Mouse (Mus musculus) layer of hippocampus, adult 2 months (tissue): Measurements from ENCODE around the gene Cass4. TPM values are rescaled to one million over a fixed set of nuclear protein-coding genes. Genes with fewer than 3 reads are reported as not detected.

ENCODE experiments used
- DNase-seq, 2 experiments: peaks; one replicate each; pipeline ENCODE4 v3.0.0; 2022; ENCODE audit warnings: low spot score in 2 of 2
- H3K27ac ChIP-seq: fragments of 200-600 bp; 2 replicates; pipeline ENCODE4 v1.8.1; 2022
- H3K4me3 ChIP-seq: fragments of 200-600 bp; 2 replicates; pipeline ENCODE4 v1.8.1; 2022; ENCODE audit warnings: mild to moderate bottlenecking
- CTCF ChIP-seq: fragments of 200-600 bp; conservative IDR thresholded peaks from 2 replicates; pipeline ENCODE4 v1.8.1; 2022; ENCODE audit warnings: antibody characterized with exemption, mild to moderate bottlenecking, moderate library complexity
- total RNA-seq, 2 experiments: library from RNA; stranded (reverse); gene quantifications; 2 replicates each; pipeline ENCODE4 v1.2.3; 2021

Cass4 gene
- total RNA-seq, 2 experiments from 2014 or later: 0.47 to 0.61 TPM

- DNase-seq: no peak
- Histone ChIP-seq H3K4me3 (no peak overlapping the region), H3K27ac (no peak overlapping the region)
- no peak for TF ChIP-seq CTCF
Observed at GRCm38 (mm10) chr2:172433746-172434145, 40.2 kb downstream of the Cass4 start.

DNA sequence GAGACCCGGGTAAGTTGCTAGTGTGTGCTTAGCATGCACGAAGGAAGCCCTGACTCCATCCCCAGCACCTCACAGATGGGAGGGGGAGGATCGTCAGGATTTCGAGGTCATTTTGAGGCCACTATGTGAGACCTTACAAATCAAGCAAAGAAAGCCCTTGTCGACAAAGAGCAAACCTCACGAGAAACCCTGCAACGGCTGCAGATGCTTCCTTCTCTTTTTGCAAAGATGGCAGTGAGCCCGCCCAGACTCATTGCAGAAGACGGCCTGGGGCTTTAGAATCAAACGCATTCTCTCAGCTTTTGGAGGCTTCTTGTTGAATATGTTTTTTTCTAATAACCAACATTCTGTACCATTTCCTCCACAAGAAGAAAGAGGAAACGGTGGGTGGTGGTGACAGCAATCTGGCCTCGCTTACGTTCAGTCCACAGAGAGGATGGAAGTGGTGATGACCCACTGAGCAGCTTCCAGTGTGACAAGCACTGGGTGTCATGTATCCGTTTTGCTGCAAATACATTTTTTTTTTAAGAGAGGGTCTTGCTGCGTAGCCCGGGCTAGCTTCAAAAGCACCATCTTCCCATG lies 43.9 kb downstream of the Cass4 start:
- no peak overlapping the region for H3K27ac ChIP-seq
- no peak overlapping the region for H3K4me3 ChIP-seq
- DNase-seq: no peak
- TF ChIP-seq CTCF: no peak

DNA sequence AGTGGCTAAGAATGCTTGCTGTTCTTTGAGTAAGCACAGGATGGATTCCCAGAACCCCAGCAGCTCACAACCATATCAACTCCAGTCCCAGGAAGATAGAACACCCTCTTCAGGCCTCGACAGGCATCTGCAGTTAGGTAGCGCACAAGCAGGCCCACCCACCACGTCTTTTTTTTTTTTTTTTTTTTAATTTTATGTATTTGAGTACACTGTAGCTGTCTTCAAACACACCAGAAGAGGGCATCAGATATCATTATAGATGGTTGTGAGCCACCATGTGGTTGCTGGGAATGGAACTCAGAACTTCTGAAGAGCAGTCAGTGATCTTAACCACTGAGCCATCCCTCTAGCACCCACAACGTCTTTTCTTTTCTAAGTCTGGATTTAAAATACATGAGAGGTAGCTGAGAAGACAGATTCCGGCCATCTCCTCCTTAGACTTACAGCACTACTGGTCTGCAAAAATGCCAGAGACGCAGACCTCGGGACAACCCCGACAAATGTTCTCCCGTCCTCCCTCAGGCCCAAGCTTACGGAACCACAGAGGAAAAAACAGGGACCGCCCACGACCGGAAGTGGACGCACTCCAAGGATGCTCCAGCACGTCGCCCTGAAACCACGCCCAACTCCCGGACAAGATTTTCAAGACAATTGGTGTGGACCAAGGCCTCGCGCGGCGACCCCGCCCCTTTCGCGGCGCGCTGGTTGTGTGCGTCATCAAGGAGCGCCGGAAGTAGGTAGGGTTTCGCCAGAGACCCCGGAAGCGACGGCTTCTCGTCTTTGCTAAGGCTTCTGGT lies 46.4 kb downstream of the Cass4 start, which contains the start of gene Rtf2:
TSS of gene Rtf2 (plus strand) at position 714 of the 797 bp plus-strand sequence.
- peak; percentile 98 to 100 for DNase-seq
- Histone ChIP-seq H3K4me3 (peak within 1 kb of the TSS; percentile 96), H3K27ac (peak within 1 kb of the TSS; percentile 89)
- TF ChIP-seq CTCF: peak; percentile 56

- TF ChIP-seq CTCF: no peak
- Histone ChIP-seq H3K27ac (peak overlapping the region; percentile 89), H3K4me3 (peak overlapping the region; percentile 96)
- DNase-seq: no peak
Observed at GRCm38 (mm10) chr2:172440640-172441005, 47.0 kb downstream of the Cass4 start.

DNA sequence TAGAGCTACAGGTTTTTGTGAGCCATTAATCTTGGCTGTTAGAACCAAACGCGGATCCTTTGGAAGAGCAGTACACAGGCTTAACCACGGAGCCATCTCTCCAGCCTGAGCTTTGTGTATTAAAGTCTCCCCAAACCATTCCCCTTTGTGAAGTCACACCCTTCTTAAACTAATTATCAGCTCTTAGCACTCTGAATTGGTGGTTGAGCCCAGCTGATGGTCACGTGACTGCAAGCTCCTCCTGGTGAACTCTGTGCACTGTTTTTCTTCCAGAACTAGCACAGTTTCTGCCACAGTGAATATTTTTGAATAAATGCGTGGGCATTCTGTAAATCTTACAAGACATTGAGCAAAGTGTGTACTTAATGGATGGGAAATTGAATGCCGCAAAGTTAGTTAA lies 47.6 kb downstream of the Cass4 start:
- H3K4me3 ChIP-seq: peak overlapping the region; percentile 96
- H3K27ac ChIP-seq: no peak overlapping the region
- no peak for TF ChIP-seq CTCF
- DNase-seq: no peak

GRCm38 (mm10) chr2:172445617-172446016 lies 52.0 kb downstream of the Cass4 start:
- no peak for TF ChIP-seq CTCF

DNA sequence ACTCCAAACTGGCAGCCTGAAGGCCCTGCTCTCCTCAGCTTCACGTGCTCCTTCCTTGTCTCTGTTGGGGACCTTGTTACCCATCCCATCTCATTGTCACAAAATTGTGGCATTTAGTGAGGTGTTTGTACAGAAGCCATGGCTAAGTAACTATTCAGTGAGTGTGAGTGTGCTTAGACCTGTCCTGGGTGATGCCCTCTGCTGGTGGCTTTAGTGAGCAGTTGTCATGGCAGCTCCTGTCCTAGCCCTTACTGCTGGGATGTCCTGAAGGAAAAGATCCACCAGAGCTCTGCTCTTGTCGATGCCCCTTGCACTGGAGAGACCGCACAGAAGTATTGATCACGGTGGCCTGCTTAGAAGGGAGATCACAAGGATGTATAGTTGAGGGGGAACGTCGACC lies 53.7 kb downstream of the Cass4 start:
- Histone ChIP-seq H3K27ac (no peak overlapping the region), H3K4me3 (no peak overlapping the region)
- peak; percentile 64 for TF ChIP-seq CTCF
- DNase-seq: no peak

More at GRCm38 (mm10) chr2:172445617-172446016, 52.0 kb downstream of the Cass4 start:
- DNase-seq: no peak
- Histone ChIP-seq H3K4me3 (no peak overlapping the region), H3K27ac (no peak overlapping the region)

GRCm38 (mm10) chr2:172448329-172448728 lies 54.7 kb downstream of the Cass4 start:
- TF ChIP-seq CTCF: no peak

DNA sequence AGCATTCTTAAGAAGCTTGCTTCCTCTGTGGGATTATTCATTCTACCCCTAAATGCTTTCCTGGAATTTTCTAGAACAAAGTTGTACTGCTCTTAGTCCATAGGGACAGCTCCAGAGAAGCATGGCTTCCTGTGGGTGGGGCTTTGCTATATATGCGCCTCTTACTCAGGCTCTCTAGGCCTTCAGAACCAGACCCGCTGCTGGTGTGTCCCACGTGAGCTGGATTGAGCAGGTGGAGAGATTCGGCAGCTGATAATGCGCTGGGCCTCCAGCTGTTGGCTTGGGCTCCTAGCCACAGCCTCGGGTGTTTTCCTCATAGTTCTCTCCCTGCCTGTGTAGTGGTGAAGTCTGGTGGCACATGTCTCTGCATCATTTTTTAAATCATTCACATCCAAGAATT lies 57.0 kb downstream of the Cass4 start:
- no peak overlapping the region for H3K4me3 ChIP-seq
- no peak for TF ChIP-seq CTCF
- DNase-seq: no peak
- H3K27ac ChIP-seq: no peak overlapping the region

More at GRCm38 (mm10) chr2:172448329-172448728, 54.7 kb downstream of the Cass4 start:
- DNase-seq: no peak
- Histone ChIP-seq H3K27ac (no peak overlapping the region), H3K4me3 (no peak overlapping the region)

GRCm38 (mm10) chr2:172452031-172452430 lies 58.4 kb downstream of the Cass4 start:
- TF ChIP-seq CTCF: no peak
- DNase-seq: no peak
- H3K27ac ChIP-seq: no peak overlapping the region
- no peak overlapping the region for H3K4me3 ChIP-seq

DNA sequence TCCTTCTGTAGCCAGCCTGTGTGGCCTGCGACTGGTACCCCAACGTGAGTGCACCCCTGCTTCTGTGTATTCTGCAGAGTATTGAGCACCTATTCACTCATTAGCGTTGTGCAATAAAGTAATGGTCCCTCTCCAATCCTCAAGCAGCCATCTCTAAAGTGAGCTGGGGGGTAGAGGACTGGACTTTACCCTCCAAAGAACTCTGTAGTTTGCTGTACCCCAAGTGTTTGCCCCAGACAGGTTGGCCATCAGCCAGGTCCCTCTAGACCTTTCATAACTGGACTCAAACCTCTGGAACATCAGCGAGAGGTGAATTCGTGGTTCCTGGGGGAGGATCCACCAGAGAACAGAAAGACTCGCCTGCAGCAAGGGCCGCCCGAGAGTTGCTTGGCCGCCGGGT lies 58.9 kb downstream of the Cass4 start:
- no peak overlapping the region for H3K27ac ChIP-seq
- H3K4me3 ChIP-seq: no peak overlapping the region
- no peak for DNase-seq
- TF ChIP-seq CTCF: no peak

DNA sequence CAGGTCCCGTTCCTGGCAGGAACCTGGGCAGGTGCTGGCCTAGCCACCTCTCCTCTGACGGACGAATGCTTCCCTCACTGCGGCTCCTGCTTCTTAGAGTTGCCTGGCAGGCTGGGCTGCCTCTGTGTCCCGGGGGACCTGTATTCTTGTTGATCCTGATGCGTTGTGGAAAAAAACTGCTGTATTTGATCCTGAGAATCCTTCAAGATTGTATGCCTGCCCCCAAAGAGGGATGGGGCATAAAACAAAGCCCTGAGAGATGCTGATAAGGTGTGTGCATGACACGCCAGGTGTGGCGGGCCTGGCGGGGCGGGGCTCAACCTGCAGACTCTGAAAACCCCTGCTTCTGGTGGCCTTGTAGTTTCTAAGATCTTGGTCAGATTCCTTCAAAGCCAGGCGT lies 64.9 kb downstream of the Cass4 start, which contains the start of gene Gcnt7:
TSS of gene Gcnt7 (minus strand) at position 101 of the 400 bp plus-strand sequence.
- DNase-seq: no peak
- no peak within 1 kb of the TSS for H3K4me3 ChIP-seq
- H3K27ac ChIP-seq: no peak within 1 kb of the TSS
- no peak for TF ChIP-seq CTCF

GRCm38 (mm10) chr2:172460647-172461046 lies 67.1 kb downstream of the Cass4 start:
- H3K4me3 ChIP-seq: no peak overlapping the region
- no peak for TF ChIP-seq CTCF

DNA sequence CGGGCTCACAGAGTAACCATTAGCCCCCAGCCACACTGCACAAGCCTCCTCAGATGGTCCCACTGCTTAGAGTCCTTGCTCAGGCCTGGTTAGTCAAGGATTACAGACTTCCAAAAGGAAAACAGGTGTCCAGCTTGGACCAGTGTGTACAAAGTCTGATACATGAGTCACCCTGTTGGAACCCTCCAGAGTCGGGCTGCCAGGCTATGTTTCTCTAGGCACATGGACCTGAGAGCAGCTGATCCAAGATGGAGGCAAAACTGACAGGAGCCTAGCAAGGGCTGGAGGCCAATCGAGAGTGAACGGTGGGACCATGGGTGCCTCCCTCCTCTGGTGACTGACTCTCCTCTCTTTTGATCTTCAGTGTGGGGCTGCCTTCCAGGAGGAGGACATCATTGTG lies 69.2 kb downstream of the Cass4 start:
- no peak overlapping the region for H3K27ac ChIP-seq
- H3K4me3 ChIP-seq: no peak overlapping the region
- TF ChIP-seq CTCF: no peak
- DNase-seq: no peak

More at GRCm38 (mm10) chr2:172460647-172461046, 67.1 kb downstream of the Cass4 start:
- DNase-seq: no peak
- H3K27ac ChIP-seq: no peak overlapping the region
